Mouse (Mus musculus) hindbrain, embryonic 13.5 days (tissue): Measurements from ENCODE around the gene Rbks. TPM values are rescaled to one million over a fixed set of nuclear protein-coding genes. Genes with fewer than 3 reads are reported as not detected.

ENCODE experiments used
- ATAC-seq: fragments of 200-750 bp; cut with Nextera tagmentation; 2 replicates; pipeline ENCODE4 v1.8.0; 2017; ENCODE audit warnings: moderate TSS enrichment; ENCODE audit not compliant: low FRiP score
- H3K27ac ChIP-seq: fragments of 300-500 bp; sonication (generic); 2 replicates; pipeline ENCODE4 v1.5.1; 2015; ENCODE audit warnings: inconsistent platforms, mild to moderate bottlenecking, moderate library complexity
- H3K27me3 ChIP-seq: fragments of 300-500 bp; sonication (generic); 2 replicates; pipeline ENCODE4 v1.6.1; 2015; ENCODE audit warnings: mild to moderate bottlenecking, inconsistent platforms
- H3K36me3 ChIP-seq: fragments of 300-500 bp; sonication (generic); 2 replicates; pipeline ENCODE4 v1.6.1; 2015; ENCODE audit warnings: mild to moderate bottlenecking, inconsistent platforms
- H3K4me1 ChIP-seq: fragments of 300-500 bp; sonication (generic); replicated peaks from 2 replicates; pipeline ENCODE4 v1.6.1; 2015; ENCODE audit warnings: inconsistent platforms
- H3K4me2 ChIP-seq: fragments of 300-500 bp; sonication (generic); 2 replicates; pipeline ENCODE4 v1.6.1; 2015; ENCODE audit warnings: inconsistent platforms, mild to moderate bottlenecking, moderate library complexity
- H3K4me3 ChIP-seq: fragments of 300-500 bp; sonication (generic); 2 replicates; pipeline ENCODE4 v1.5.1; 2015; ENCODE audit warnings: mild to moderate bottlenecking, inconsistent platforms
- H3K9ac ChIP-seq: fragments of 300-500 bp; sonication (generic); 2 replicates; pipeline ENCODE4 v1.6.1; 2015; ENCODE audit warnings: mild to moderate bottlenecking, inconsistent platforms
- H3K9me3 ChIP-seq: fragments of 300-500 bp; sonication (generic); 2 replicates; pipeline ENCODE4 v1.6.1; 2016; ENCODE audit warnings: inconsistent platforms
- WGBS: fragments of 180-500 bp; shearing (Covaris S2); methylation state at CpG from one replicate; pipeline ENCODE4 v1.1.7; 2015; 5-methylcytosine and 5-hydroxymethylcytosine counted together
- polyA plus RNA-seq: library from polyadenylated mRNA; unstranded; fragments of >200 nt; fragmentation: Nextera tagmentation; extraction: Ambion mirVana; gene quantifications from 2 replicates; pipeline ENCODE4 v1.2.1, GENCODE M21; 2015

Rbks gene
- 2.1 and 2.8 TPM in 2 replicates for polyA plus RNA-seq

- Histone ChIP-seq H3K4me3 (peak within 1 kb of the TSS; percentile 78), H3K27ac (peak within 1 kb of the TSS; percentile 95), H3K4me1 (peaks cover 11% of the 10 kb centered on the region), H3K27me3 (no peaks in the 10 kb centered on the region), H3K36me3 (no peaks in the 10 kb centered on the region), H3K9me3 (no peaks in the 10 kb centered on the region), H3K9ac (peak within 1 kb of the TSS; percentile 90), H3K4me2 (peak within 1 kb of the TSS; percentile 82)
- 6% methylated on average over 18 of the region's 18 CpGs for WGBS
- peak; percentile 70 for ATAC-seq
These were observed at the start of gene Rbks for GRCm38 (mm10) chr5:31696971-31697643. Gene Rbks (minus strand): TSS chr5:31697627.

GRCm38 (mm10) chr5:31742521-31743031 is 45.1 kb upstream of the Rbks start:
- Histone ChIP-seq H3K4me3 (no peak overlapping the region), H3K9me3 (no peaks in the 10 kb centered on the region), H3K36me3 (no peaks in the 10 kb centered on the region), H3K4me1 (no peaks in the 10 kb centered on the region), H3K27me3 (no peaks in the 10 kb centered on the region), H3K27ac (no peak overlapping the region), H3K9ac (no peak overlapping the region), H3K4me2 (no peak overlapping the region)
- no peak for ATAC-seq
- 64% methylated on average over 4 of the region's 4 CpGs for WGBS

DNA sequence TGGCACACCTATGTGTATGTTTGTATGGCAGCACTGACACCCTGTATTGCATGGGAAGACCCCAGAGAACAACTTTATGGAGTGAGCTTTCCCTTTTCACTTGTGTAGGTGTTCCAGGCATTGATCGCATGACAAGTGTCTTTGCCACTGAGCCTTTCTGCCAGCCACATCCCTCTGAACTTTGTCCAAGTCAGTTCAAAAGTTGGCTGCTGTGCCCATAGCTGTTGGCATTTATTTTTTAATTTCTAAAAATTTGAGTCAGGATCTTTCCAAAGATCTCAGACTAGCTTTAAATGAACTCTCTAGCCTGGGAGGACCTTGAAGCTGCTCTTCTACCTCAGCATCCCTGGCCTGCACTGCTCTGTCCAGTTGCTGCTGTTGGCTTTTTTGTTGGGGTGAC is 44.5 kb upstream of the Rbks start:
- no peaks in the 10 kb centered on the region for H3K9me3 ChIP-seq
- H3K27ac ChIP-seq, result no peak overlapping the region
- H3K9ac ChIP-seq, result no peak overlapping the region
- H3K36me3 ChIP-seq, result no peaks in the 10 kb centered on the region
- H3K4me2 ChIP-seq, result no peak overlapping the region
- no peaks in the 10 kb centered on the region for H3K4me1 ChIP-seq
- H3K4me3 ChIP-seq, result no peak overlapping the region
- no peak for ATAC-seq
- no peaks in the 10 kb centered on the region for H3K27me3 ChIP-seq
- 100% methylated on average over 1 of the region's 1 CpGs for WGBS

GRCm38 (mm10) chr5:31732644-31733338 is 35.4 kb upstream of the Rbks start:
- Histone ChIP-seq H3K9me3 (no peaks in the 10 kb centered on the region), H3K9ac (no peak overlapping the region), H3K4me2 (no peak overlapping the region), H3K27ac (no peak overlapping the region), H3K27me3 (no peaks in the 10 kb centered on the region), H3K4me1 (no peaks in the 10 kb centered on the region), H3K4me3 (no peak overlapping the region), H3K36me3 (no peaks in the 10 kb centered on the region)
- ATAC-seq, result no peak
- WGBS, result 57% methylated on average over 3 of the region's 3 CpGs

GRCm38 (mm10) chr5:31727456-31727855 is 30.0 kb upstream of the Rbks start:
- ATAC-seq, result no peak
- 86% methylated on average over 5 of the region's 5 CpGs for WGBS
- Histone ChIP-seq H3K9me3 (no peaks in the 10 kb centered on the region), H3K9ac (no peak overlapping the region), H3K4me1 (no peaks in the 10 kb centered on the region), H3K36me3 (no peaks in the 10 kb centered on the region), H3K27me3 (no peaks in the 10 kb centered on the region), H3K4me2 (no peak overlapping the region), H3K27ac (no peak overlapping the region), H3K4me3 (no peak overlapping the region)

DNA sequence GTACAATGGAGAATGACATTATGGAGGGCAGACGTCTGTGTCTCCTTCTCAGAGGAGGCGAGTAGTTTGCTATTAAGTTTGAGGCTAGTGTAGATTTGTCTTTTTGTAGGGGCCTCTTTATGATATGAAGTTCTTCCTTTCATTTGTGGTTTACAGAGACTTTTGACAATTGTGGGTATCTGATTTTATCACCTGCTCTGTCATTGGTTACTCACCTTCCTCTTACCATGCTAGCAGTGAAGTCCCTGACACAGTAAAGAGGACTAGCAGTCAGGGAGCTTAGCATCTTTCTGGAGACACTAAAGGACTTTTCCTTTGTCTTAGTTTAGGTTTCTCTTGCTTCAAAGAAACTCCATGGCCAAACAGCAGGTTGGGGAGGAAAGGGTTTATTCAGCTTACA is 28.5 kb upstream of the Rbks start:
- Histone ChIP-seq H3K27ac (no peak overlapping the region), H3K27me3 (no peaks in the 10 kb centered on the region), H3K9ac (no peak overlapping the region), H3K36me3 (no peaks in the 10 kb centered on the region), H3K9me3 (no peaks in the 10 kb centered on the region), H3K4me3 (no peak overlapping the region), H3K4me2 (no peak overlapping the region), H3K4me1 (no peaks in the 10 kb centered on the region)
- WGBS, result 88% methylated on average over 2 of the region's 2 CpGs
- no peak for ATAC-seq

DNA sequence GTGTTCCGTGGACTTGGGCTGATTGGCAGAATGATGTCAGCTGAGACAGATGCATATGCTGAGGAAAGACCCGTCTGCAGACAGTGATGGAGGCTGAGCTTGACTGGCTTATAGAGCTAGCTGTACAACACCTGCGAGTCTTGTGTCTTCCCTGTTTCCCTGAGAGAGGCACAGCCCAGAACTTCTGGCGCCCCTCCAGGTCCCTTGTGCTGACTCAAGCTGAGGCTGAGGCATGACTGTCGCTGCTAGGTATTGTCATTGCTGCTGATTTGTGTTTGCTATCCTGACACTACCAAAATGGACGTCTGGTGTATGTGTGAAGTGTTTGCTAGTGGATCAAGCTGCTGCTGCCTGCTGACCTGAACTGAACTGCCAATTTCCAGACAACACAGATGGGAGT is 27.1 kb upstream of the Rbks start:
- no peak for ATAC-seq
- no peaks in the 10 kb centered on the region for H3K4me1 ChIP-seq
- 86% methylated on average over 6 of the region's 6 CpGs for WGBS

DNA sequence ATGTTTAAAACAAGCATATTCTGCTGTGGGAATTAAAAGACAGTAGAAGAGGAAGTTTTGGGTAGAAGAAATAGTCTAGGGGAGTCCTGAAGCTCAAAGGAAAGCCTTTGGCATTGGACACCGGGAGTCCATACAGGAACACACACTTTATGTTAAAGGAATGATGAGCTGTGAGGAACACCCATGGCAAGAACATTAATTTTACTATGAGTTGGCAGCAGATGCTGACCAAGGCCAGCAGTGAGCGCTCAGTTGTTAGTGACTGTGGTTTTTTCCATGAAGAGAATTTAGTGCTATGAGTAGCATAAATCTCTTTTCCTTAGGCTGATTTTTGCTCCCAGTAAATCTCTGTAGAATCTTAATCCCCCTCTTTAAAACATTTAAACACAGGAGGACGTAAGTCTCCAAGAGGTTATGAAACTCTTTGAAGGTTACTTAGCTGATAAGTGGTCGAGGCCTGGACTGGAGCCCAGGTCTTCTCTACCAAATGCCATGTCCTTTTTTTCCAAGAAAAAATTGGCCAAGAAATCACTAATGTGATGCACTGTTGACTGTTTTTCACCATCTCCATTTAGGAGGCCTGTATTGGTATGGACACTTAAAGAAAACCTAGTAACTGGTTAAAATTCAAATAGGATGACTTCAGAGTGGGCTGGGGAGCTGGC is 18.2 kb upstream of the Rbks start:
- Histone ChIP-seq H3K27me3 (no peaks in the 10 kb centered on the region), H3K9ac (no peak overlapping the region), H3K4me2 (no peak overlapping the region), H3K36me3 (no peaks in the 10 kb centered on the region), H3K27ac (no peak overlapping the region), H3K4me1 (no peaks in the 10 kb centered on the region), H3K9me3 (no peaks in the 10 kb centered on the region), H3K4me3 (no peak overlapping the region)
- 93% methylated on average over 4 of the region's 4 CpGs for WGBS
- ATAC-seq, result no peak

More for the DNA sequence above, 27.1 kb upstream of the Rbks start:
- H3K4me3 ChIP-seq, result no peak overlapping the region
- H3K9ac ChIP-seq, result no peak overlapping the region
- H3K9me3 ChIP-seq, result no peaks in the 10 kb centered on the region
- no peak overlapping the region for H3K27ac ChIP-seq
- no peak overlapping the region for H3K4me2 ChIP-seq
- H3K27me3 ChIP-seq, result no peaks in the 10 kb centered on the region
- no peaks in the 10 kb centered on the region for H3K36me3 ChIP-seq

DNA sequence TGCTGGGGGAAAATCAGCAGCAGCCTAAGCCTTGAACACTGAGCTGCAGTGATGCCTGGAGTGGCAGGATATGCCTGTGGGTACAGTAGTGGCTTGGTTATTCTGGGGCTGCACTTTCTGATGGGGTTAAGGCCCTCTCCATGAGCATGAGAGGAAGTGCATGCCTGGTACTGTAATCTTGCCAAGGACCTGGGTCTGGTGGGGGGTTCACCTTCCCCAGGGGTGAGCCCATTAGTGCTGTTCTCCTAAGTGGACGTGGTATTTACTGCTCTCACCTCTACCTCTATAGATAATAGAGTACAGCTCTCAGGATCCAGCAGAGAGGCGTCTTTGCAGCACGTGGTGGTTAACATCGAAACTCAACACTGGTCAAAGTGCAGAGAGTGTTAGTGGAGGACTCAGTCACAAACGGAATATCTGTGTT is 16.4 kb upstream of the Rbks start:
- H3K9me3 ChIP-seq, result no peaks in the 10 kb centered on the region

DNA sequence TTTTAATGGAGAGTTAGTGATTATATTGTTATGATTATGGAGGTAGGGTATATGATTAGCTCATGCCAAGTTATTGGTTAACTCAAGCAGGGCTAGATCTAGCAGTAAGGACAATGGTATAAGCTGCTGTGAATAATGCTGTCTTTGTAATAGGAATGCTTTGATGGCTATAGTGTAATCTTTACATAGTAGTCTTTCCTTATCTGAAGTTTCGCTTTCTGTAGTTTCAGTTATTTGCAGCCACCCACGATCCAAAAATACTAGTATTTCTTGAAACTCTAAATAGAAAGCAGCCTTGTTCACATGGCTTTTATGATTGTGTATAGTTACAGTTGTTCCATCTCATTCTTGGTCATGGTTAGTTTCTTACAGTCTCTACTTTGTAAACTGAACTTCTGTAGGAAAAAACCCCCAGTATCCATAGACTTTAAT is 15.9 kb upstream of the Rbks start:
- ATAC-seq, result no peak
- no peaks in the 10 kb centered on the region for H3K9me3 ChIP-seq
- no peak overlapping the region for H3K4me3 ChIP-seq
- H3K27ac ChIP-seq, result no peak overlapping the region
- H3K4me2 ChIP-seq, result no peak overlapping the region
- peaks cover 4% of the 10 kb centered on the region; the same call in 1 of the 2 replicates for H3K36me3 ChIP-seq
- H3K4me1 ChIP-seq, result no peaks in the 10 kb centered on the region
- no peaks in the 10 kb centered on the region for H3K27me3 ChIP-seq
- 82% methylated on average over 2 of the region's 2 CpGs for WGBS
- no peak overlapping the region for H3K9ac ChIP-seq

More for the DNA sequence above, 16.4 kb upstream of the Rbks start:
- Histone ChIP-seq H3K27me3 (no peaks in the 10 kb centered on the region), H3K27ac (no peak overlapping the region), H3K4me1 (no peaks in the 10 kb centered on the region), H3K36me3 (peaks cover 4% of the 10 kb centered on the region; the same call in 1 of the 2 replicates), H3K9ac (no peak overlapping the region), H3K4me2 (no peak overlapping the region), H3K4me3 (no peak overlapping the region)
- no peak for ATAC-seq
- 83% methylated on average over 5 of the region's 5 CpGs for WGBS

DNA sequence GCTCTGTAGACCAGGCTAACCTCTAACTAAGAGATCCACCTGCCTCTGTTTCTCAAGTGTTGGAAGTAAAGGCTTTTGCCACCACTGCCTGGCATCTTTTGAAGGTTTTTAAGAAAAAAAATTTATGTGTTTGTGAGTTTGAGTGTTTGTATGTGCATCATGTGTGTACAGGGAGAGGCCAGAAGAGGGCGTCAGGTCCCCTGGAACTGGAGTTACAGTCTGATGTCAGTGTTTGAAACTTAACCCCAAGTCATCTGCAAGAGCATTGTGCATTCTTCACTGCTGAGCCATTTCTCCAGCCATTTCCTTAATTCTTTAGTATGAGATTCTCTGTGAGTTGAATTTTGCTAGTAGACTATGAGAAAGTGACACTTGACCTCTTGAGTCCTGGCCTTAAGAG is 12.0 kb upstream of the Rbks start:
- Histone ChIP-seq H3K4me3 (no peak overlapping the region), H3K27ac (no peak overlapping the region), H3K9me3 (no peaks in the 10 kb centered on the region), H3K27me3 (no peaks in the 10 kb centered on the region), H3K4me2 (no peak overlapping the region), H3K4me1 (no peaks in the 10 kb centered on the region), H3K36me3 (peaks cover 9% of the 10 kb centered on the region; the same call in 1 of the 2 replicates), H3K9ac (no peak overlapping the region)
- 84% methylated on average over 1 of the region's 1 CpGs for WGBS
- ATAC-seq, result no peak

GRCm38 (mm10) chr5:31706826-31707225 is 9.4 kb upstream of the Rbks start:
- no peak for ATAC-seq
- H3K27me3 ChIP-seq, result no peaks in the 10 kb centered on the region
- peaks cover 20% of the 10 kb centered on the region; the same call in 1 of the 2 replicates for H3K36me3 ChIP-seq
- H3K9me3 ChIP-seq, result no peaks in the 10 kb centered on the region
- H3K27ac ChIP-seq, result no peak overlapping the region
- H3K4me3 ChIP-seq, result no peak overlapping the region
- H3K9ac ChIP-seq, result no peak overlapping the region
- H3K4me1 ChIP-seq, result no peaks in the 10 kb centered on the region
- 92% methylated on average over 4 of the region's 4 CpGs for WGBS
- no peak overlapping the region for H3K4me2 ChIP-seq
